16 mouse cellular contexts compared by ENCODE assay signal in genomic region chr10:121282436-121282835, GRCm38 (mm10).
DNase-seq lines count a peak whose midpoint lies in the region; ATAC-seq and TF ChIP-seq lines count a peak whose summit lies in the region.
"Had no signal": no experiment of that assay in that cellular context is flagged by ENCODE, and none has a peak within 500 bp of the region (broad histone marks: within the 10 kb centered on the region; RNA-seq: fewer than 3 reads in every experiment).

No protein-coding gene starts in this region.

- no peak overlapping the region for H3K4me3 ChIP-seq in left cerebral cortex, adult 2 months
- H3K4me3 ChIP-seq: forebrain, embryonic 13.5 days; kidney, embryonic 15.5 days; liver, embryonic 13.5 days; midbrain, embryonic 12.5 days had no signal

- peak; percentile 18 for DNase-seq in adrenal gland, postnatal 14 days
- no peak for DNase-seq in adrenal gland, postnatal 36 days
- no peak for DNase-seq in left cerebral cortex, adult 2 months (ENCODE audit: extremely low spot score in 1 of 2, low spot score in 2 of 2)
- no peak for DNase-seq in left cerebral cortex, adult 9 months (ENCODE audit: low spot score in 2 of 2)
- DNase-seq in thymus, postnatal 36 days, result peak; percentile 38 to 64
- DNase-seq in layer of hippocampus, postnatal 36 days, result no peak
- DNase-seq in lung, postnatal 14 days, result no peak
- DNase-seq: cerebellum, adult 18-20 months; heart, adult 18-20 months; liver, embryonic 13.5 days; lung, postnatal 10 days had no signal

- TF ChIP-seq CTCF in left cerebral cortex, adult 2 months (IDR thresholded peaks at IDR 0.05), result no peak

- peak; percentile 57 for ATAC-seq in inflammation-experienced regulatory T-cells, adult 6 months
- ATAC-seq: forebrain, embryonic 13.5 days had no signal

- peak overlapping the region; percentile 15; the same call in 1 of the 2 replicates for H3K27ac ChIP-seq in left cerebral cortex, adult 2 months
- H3K27ac ChIP-seq: forebrain, embryonic 13.5 days; hindbrain, postnatal 0 days; kidney, embryonic 15.5 days; liver, embryonic 13.5 days; midbrain, embryonic 12.5 days had no signal

- intact Hi-C loops in left cerebral cortex, adult 2 months (cut with DNase I), result no loop called here

Comparison
In these comparisons a context has a peak if more than half of its experiments do, and no peak if none do; other contexts are left out.
1. DNase-seq: peak in adrenal gland, postnatal 14 days (single experiment) and thymus, postnatal 36 days (2 of 2); none in adrenal gland, postnatal 36 days (0 of 2), left cerebral cortex, adult 2 months (0 of 2), left cerebral cortex, adult 9 months (0 of 2), layer of hippocampus, postnatal 36 days (0 of 2) and lung, postnatal 14 days (single experiment).